Mouse (Mus musculus) stomach, embryonic 16.5 days (tissue): ENCODE measurements around the gene Utf1. TPM values are rescaled to one million over a fixed set of nuclear protein-coding genes. Genes with fewer than 3 reads are reported as not detected.

Source experiments
- ATAC-seq: fragments of 200-750 bp; cut with Nextera tagmentation; 2 replicates; pipeline ENCODE4 v1.8.0; 2017; ENCODE audit warnings: moderate number of reproducible peaks, moderate TSS enrichment; ENCODE audit not compliant: insufficient read depth, low FRiP score
- H3K27ac ChIP-seq: fragments of 300-500 bp; sonication (generic); 2 replicates; pipeline ENCODE4 v1.5.1; 2014; ENCODE audit warnings: low read length
- H3K27me3 ChIP-seq: fragments of 300-500 bp; sonication (generic); 2 replicates; pipeline ENCODE4 v1.6.1; 2014; ENCODE audit warnings: low read length, control low read depth, mixed read lengths; ENCODE audit not compliant: control insufficient read depth, insufficient read depth
- H3K36me3 ChIP-seq: fragments of 300-500 bp; sonication (generic); 2 replicates; pipeline ENCODE4 v1.6.1; 2014; ENCODE audit warnings: low read length; ENCODE audit not compliant: control insufficient read depth, insufficient read depth
- H3K4me1 ChIP-seq: fragments of 300-500 bp; sonication (generic); 2 replicates; pipeline ENCODE4 v1.6.1; 2014; ENCODE audit warnings: low read length, control low read depth, mixed read lengths; ENCODE audit not compliant: control insufficient read depth, insufficient read depth
- H3K4me2 ChIP-seq: fragments of 300-500 bp; sonication (generic); 2 replicates; pipeline ENCODE4 v1.6.1; 2014; ENCODE audit warnings: low read depth, low read length, mixed read lengths
- H3K4me3 ChIP-seq: fragments of 300-500 bp; sonication (generic); replicated peaks from 2 replicates; pipeline ENCODE4 v1.5.1; 2014; ENCODE audit warnings: mild to moderate bottlenecking, low read length
- H3K9ac ChIP-seq: fragments of 300-500 bp; sonication (generic); 2 replicates; pipeline ENCODE4 v1.6.1; 2014; ENCODE audit warnings: low read length
- H3K9me3 ChIP-seq: fragments of 300-500 bp; sonication (generic); replicated peaks from 2 replicates; pipeline ENCODE4 v1.6.1; 2016; ENCODE audit warnings: low read length, control low read depth; ENCODE audit not compliant: control insufficient read depth
- WGBS: fragments of 180-500 bp; shearing (Covaris S2); extraction: QIAGEN DNeasy Blood & Tissue Kit; methylation state at CpG from one replicate; pipeline ENCODE4 v1.1.7; 2014; 5-methylcytosine and 5-hydroxymethylcytosine counted together
- polyA plus RNA-seq: library from polyadenylated mRNA; unstranded; fragments of >200 nt; fragmentation: Nextera tagmentation; extraction: Ambion mirVana; gene quantifications from 2 replicates; pipeline ENCODE4 v1.2.1, GENCODE M21; 2015

Utf1 gene
- polyA plus RNA-seq, 1 experiment from 2014 or later: not detected

DNA sequence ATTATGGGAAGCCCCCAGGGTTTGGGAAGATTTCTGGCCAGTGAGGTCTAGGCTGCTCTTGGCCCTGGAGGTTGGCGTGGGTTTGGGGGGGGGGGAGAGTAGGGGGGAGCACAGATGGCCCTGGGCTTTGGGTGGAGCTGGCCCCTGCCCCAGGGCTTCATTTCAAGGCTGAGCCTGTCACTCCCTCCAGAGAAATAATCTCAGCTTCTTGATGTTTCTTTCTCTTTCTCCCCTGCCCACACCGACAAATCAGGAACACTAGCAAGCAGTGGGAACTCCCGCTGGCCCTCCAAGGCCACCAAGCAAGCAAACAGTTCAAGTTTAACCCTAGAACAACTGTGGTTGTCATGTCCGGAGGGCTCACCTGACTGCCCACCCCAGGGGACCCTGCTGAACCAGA, 20.2 kb downstream of the Utf1 start:
- WGBS: 48% methylated on average over 4 of the region's 4 CpGs
- no peak for ATAC-seq
- H3K9ac ChIP-seq: no peak overlapping the region

DNA sequence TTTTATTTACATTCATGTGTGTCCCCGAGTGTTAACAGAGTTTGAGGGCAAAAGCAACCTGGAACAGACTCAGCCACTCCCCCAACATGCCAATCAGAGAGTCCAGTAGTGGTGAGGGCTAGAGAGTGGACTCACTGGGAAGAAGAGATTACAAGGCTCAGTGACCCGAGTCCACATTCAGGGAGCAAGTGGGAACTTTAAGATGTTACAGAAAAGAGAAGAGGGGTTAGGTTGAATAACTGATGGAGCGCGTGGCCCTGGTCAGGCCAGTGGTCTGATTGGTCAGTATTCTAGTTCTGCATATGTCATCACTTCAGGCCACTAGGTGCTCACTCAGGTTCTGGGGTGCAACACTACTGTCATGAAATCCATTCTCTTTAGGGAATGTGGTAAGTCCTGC, 23.6 kb downstream of the Utf1 start:
- Histone ChIP-seq H3K27me3 (no peaks in the 10 kb centered on the region), H3K4me1 (no peaks in the 10 kb centered on the region; the same call in 1 of the 2 replicates), H3K4me2 (no peak overlapping the region), H3K4me3 (no peak overlapping the region), H3K27ac (no peak overlapping the region), H3K9me3 (no peaks in the 10 kb centered on the region), H3K9ac (no peak overlapping the region), H3K36me3 (no peaks in the 10 kb centered on the region)
- 37% methylated on average over 4 of the region's 4 CpGs for WGBS
- no peak for ATAC-seq

More for the DNA sequence above, 20.2 kb downstream of the Utf1 start:
- H3K4me1 ChIP-seq: no peaks in the 10 kb centered on the region
- H3K27ac ChIP-seq: no peak overlapping the region
- H3K4me3 ChIP-seq: no peak overlapping the region
- no peaks in the 10 kb centered on the region for H3K27me3 ChIP-seq
- H3K36me3 ChIP-seq: no peaks in the 10 kb centered on the region
- H3K4me2 ChIP-seq: no peak overlapping the region
- no peaks in the 10 kb centered on the region for H3K9me3 ChIP-seq

DNA sequence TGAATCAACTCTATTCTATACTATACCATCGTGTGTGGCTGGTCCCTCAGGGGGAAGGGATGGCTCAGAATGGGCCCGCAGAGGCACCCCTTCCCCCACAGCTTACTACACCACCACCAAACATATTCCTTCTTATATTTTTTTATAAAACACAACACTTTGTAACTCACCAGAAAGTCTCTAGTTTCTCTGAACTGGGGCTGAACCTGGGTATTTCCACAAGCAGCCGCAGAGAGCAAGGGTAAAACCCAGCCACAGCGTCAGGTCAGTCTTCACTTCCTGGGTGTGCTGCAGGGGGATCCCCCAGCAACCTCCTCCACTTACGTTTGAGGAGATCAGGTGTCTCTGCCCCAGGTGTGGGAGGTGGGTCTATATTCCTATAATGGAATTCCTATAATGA, 24.8 kb downstream of the Utf1 start:
- Histone ChIP-seq H3K4me2 (no peak overlapping the region), H3K4me1 (no peaks in the 10 kb centered on the region; the same call in 1 of the 2 replicates), H3K27me3 (no peaks in the 10 kb centered on the region), H3K4me3 (no peak overlapping the region), H3K36me3 (no peaks in the 10 kb centered on the region), H3K9me3 (no peaks in the 10 kb centered on the region), H3K27ac (no peak overlapping the region), H3K9ac (no peak overlapping the region)
- no peak for ATAC-seq
- WGBS: 51% methylated on average over 5 of the region's 5 CpGs

DNA sequence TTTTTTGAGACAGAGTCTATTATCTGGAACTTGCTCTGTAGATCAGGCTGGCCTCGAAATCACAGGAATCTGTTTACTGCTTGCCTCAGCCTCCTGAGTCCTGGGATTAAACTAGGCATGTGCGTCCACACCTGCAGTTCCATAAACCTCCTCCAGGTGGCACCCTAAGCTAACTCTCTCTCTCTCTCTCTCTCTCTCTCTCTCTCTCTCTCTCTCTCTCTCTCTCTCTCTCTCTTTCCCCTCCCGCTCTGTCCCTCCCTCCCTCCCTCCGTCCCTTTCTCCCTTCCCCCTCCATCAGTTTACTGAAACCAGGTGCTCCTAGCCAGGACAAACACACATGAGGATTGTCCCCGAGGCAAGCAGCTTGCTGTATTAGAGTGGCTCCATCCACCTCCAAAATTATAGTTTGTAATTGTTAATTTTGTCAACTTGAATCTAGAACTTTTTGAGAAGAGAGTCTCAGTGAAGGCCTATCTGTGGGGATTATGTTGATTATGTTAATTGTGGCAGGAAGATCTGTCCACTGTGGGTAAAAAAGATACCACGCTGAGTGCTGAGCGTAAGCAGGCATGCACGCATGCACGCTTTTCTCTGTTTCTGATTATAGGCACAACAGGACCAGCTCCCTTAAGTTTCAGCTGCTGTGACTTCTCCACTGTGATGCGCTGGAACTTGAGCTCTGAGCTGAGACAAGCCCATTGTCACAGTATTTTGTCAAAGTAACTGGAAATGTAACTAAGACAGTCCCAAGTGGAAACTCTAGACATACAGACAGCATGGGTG, 25.9 kb downstream of the Utf1 start:
- no peaks in the 10 kb centered on the region; the same call in 1 of the 2 replicates for H3K4me1 ChIP-seq
- no peaks in the 10 kb centered on the region for H3K36me3 ChIP-seq
- no peak for ATAC-seq
- no peaks in the 10 kb centered on the region for H3K9me3 ChIP-seq
- no peaks in the 10 kb centered on the region for H3K27me3 ChIP-seq
- H3K27ac ChIP-seq: peak overlapping the region; percentile 38; the same call in 1 of the 2 replicates
- 43% methylated on average over 10 of the region's 10 CpGs for WGBS
- H3K4me3 ChIP-seq: no peak overlapping the region
- no peak overlapping the region for H3K9ac ChIP-seq
- no peak overlapping the region for H3K4me2 ChIP-seq

DNA sequence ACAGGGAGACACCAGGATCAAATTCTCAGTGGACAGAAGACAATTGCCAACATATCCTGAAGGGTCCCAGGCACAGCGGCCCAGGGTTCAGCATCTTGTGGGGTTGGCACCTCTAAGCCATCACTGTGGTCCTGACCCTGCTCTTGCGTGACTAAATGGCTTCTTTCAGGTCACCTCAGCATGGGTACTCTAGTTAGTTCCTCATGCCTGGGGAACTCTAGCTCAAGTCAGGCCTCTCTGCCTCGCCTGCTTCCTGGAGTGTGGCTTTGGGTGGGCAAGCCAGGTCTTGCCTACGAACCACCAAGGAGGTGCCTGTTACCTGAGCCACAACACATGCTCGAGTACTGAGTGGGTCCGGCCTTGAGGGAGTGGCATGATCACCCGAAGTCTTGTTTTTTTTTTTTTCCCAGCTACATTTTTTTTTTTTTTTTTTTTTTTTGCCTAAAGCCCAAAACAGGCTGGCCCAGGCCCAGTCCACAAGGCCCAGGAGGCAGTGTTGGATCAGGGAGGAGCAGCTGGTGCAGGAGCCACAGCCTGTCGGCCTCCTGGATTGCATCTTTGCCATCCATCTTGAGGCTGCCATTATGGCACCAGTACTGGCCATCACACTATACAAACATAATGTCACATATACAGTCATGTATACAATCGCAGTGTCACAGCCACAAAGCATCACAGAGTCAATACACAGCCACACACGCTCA, 26.8 kb downstream of the Utf1 start:
- Histone ChIP-seq H3K4me2 (no peak overlapping the region), H3K36me3 (no peaks in the 10 kb centered on the region), H3K27me3 (no peaks in the 10 kb centered on the region), H3K4me3 (no peak overlapping the region), H3K9me3 (no peaks in the 10 kb centered on the region), H3K9ac (no peak overlapping the region; the same call in 1 of the 2 replicates), H3K4me1 (no peaks in the 10 kb centered on the region; the same call in 1 of the 2 replicates), H3K27ac (peak overlapping the region; percentile 78; the same call in 1 of the 2 replicates)
- 71% methylated on average over 10 of the region's 10 CpGs for WGBS
- peak; percentile 26; the same call in 1 of the 2 replicates for ATAC-seq

DNA sequence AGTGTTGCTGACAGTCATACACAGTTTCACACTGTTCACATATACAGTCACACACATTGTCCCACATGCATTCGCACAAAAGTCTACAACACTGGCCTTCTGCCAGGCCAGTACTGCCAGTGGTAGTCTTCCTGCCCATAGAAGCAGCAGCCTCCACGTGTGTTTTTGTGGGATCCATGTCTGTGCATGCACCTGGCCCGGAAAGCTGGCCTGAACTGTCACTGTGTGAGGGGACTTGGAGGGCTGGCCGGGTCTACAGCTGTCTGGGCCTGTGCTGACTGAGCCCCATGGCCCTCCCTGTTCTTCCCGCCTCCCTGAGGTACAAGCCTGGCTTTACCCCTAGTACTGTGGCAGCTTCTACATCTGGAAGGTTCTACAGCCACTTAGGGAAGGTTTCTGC, 27.4 kb downstream of the Utf1 start:
- Histone ChIP-seq H3K27me3 (no peaks in the 10 kb centered on the region), H3K4me2 (no peak overlapping the region), H3K4me1 (no peaks in the 10 kb centered on the region; the same call in 1 of the 2 replicates), H3K4me3 (no peak overlapping the region), H3K27ac (peak overlapping the region; percentile 78), H3K9me3 (no peaks in the 10 kb centered on the region), H3K9ac (no peak overlapping the region), H3K36me3 (no peaks in the 10 kb centered on the region)
- WGBS: 64% methylated on average over 5 of the region's 5 CpGs
- peak; percentile 26; the same call in 1 of the 2 replicates for ATAC-seq

DNA sequence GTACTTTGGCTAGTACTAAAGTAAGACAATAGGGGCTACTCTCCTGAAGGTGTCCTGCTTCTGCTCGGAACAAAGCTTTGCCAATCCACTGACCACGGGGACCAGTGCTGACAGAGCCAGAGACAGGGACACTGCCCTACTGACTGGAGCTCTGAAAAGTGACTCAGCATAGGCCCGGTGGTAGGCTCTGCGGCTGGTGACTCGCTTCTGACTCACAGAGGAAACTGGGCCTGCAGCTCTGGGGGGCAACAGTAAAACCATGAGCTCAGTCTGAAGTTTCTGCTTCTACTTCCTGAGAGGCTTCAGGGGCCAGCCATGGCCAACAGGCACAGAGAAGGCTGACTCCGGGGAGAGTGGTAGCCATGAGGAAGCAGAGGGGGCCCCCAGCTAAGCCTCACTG, 27.8 kb downstream of the Utf1 start:
- peak; percentile 41; the same call in 1 of the 2 replicates for ATAC-seq
- H3K27ac ChIP-seq: peak overlapping the region; percentile 78

DNA sequence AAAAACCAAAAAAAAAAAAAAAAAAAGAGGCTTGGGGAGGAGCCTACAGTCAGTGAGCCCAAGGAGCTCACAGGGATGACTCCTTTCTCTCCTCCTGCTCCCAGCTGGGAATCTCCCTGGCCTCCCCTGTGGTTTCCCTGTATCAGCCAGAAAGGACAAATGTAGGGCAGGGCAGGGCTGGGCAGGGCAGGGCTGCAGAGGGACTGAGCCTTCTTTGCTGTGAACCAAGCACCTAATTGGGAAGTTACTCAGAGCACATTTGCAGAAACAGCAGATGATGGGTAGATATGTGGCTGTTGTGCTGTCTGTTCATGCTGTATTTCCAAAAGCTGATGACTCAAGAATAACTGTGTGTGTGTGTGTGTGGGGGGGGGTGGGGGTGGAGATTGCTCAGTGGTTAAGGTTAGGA, 29.3 kb downstream of the Utf1 start:
- Histone ChIP-seq H3K4me2 (no peak overlapping the region), H3K36me3 (no peaks in the 10 kb centered on the region), H3K27me3 (no peaks in the 10 kb centered on the region), H3K4me1 (no peaks in the 10 kb centered on the region; the same call in 1 of the 2 replicates), H3K9me3 (no peaks in the 10 kb centered on the region), H3K9ac (no peak overlapping the region), H3K4me3 (no peak overlapping the region), H3K27ac (no peak overlapping the region)
- no peak for ATAC-seq

More for the DNA sequence above, 27.8 kb downstream of the Utf1 start:
- Histone ChIP-seq H3K9ac (0 out of 2 replicates have a peak overlapping the region, but pooled peaks have one; percentile 2), H3K4me3 (no peak overlapping the region), H3K4me1 (no peaks in the 10 kb centered on the region; the same call in 1 of the 2 replicates), H3K9me3 (no peaks in the 10 kb centered on the region), H3K27me3 (no peaks in the 10 kb centered on the region), H3K4me2 (no peak overlapping the region), H3K36me3 (no peaks in the 10 kb centered on the region)
- WGBS: 45% methylated on average over 6 of the region's 6 CpGs

DNA sequence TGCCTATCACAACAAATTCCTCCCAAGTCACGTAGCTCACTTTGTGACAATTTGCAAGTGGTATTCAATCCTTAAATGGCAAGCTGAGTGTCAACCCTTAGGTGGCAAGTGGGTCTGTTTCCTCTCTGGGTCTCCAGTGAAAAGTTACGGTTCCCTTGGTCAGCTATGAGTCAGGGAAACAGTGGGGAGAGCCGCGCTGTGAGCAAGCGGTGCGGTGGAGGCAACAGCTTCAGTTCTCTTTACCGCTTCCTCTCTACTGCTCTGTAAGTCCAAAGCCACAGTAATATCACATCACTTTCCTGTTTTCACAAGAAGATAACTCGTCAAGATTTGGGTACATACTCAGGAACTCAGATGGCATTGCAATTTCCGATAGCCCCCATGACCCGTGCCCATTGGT, 30.7 kb downstream of the Utf1 start:
- WGBS: 83% methylated on average over 10 of the region's 10 CpGs
- H3K4me3 ChIP-seq: no peak overlapping the region
- H3K4me2 ChIP-seq: no peak overlapping the region
- H3K4me1 ChIP-seq: peaks cover 9% of the 10 kb centered on the region
- H3K27ac ChIP-seq: no peak overlapping the region; the same call in 1 of the 2 replicates
- no peaks in the 10 kb centered on the region for H3K27me3 ChIP-seq
- H3K9me3 ChIP-seq: no peaks in the 10 kb centered on the region
- no peaks in the 10 kb centered on the region for H3K36me3 ChIP-seq
- no peak overlapping the region for H3K9ac ChIP-seq
- ATAC-seq: no peak
